Mouse (Mus musculus): ENCODE measurements around the gene Stx2. TPM values are rescaled to one million over a fixed set of nuclear protein-coding genes. Genes with fewer than 3 reads are reported as not detected.
A peak's percentile ranks its signal among the peaks of the same experiment; 100 is the strongest.

Stx2 gene
- polyA plus RNA-seq, 1 experiment from 2014 or later: 36.7 TPM

DNA sequence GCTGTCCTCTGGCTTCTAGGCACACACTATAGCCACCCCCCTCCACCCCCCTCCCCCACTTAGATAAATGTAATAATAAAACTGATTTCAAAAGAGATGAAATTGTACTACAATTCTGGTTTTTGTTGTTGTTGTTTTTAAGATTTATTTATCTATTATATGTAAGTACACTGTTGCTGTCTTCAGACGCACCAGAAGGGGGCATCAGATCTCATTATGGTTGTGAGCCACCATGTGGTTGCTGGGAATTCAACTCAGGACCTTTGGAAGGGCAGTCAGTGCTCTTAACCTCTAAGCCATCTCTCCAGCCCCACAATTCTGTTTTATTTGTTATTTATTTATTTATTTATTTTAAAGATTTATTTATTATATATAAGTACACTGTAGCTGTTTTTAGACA is 18.3 kb upstream of the Stx2 start:
- Histone ChIP-seq H3K4me1 (ENCODE audit: insufficient read depth, low read length) (peaks cover 4% of the 10 kb centered on the region), H3K27ac (ENCODE audit: low read length) (no peak overlapping the region), H3K9me3 (ENCODE audit: low read length) (no peaks in the 10 kb centered on the region), H3K4me3 (ENCODE audit: low read length) (no peak overlapping the region), H3K27me3 (ENCODE audit: insufficient read depth, low read length) (no peaks in the 10 kb centered on the region), H3K36me3 (ENCODE audit: insufficient read depth, low read length) (peaks cover 28% of the 10 kb centered on the region), H3K4me2 (replicated peaks; ENCODE audit: low read depth, low read length) (no peak overlapping the region), H3K9ac (replicated peaks; ENCODE audit: low read length) (no peak overlapping the region)
- ATAC-seq (ENCODE audit: low FRiP score, low TSS enrichment): no peak
- 75% methylated on average over 1 of the region's 1 CpGs for WGBS

DNA sequence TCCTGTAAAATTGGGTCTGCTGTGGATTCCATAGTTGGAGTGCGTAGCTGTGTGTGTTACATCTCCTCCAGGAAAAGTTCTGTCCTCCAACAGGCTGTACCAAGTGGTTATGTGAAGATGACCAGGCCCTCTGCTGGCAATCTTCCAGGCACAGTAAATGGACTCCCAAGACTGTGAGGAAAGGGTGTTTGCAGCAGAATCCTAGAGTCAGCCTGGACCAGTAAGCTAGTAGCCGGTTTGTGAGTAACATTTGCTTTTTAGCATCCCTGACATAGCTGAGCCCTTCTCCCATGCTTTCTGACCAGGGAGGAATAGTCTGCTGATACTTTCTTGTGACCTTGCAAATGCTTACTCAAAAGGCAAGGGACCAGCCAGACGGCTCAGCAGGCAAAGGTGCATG is 17.8 kb upstream of the Stx2 start:
- Histone ChIP-seq H3K36me3 (ENCODE audit: insufficient read depth, low read length) (peaks cover 29% of the 10 kb centered on the region), H3K9me3 (ENCODE audit: low read length) (no peaks in the 10 kb centered on the region), H3K4me2 (replicated peaks; ENCODE audit: low read depth, low read length) (no peak overlapping the region), H3K4me3 (ENCODE audit: low read length) (no peak overlapping the region), H3K27me3 (ENCODE audit: insufficient read depth, low read length) (no peaks in the 10 kb centered on the region), H3K9ac (replicated peaks; ENCODE audit: low read length) (no peak overlapping the region), H3K27ac (ENCODE audit: low read length) (no peak overlapping the region), H3K4me1 (ENCODE audit: insufficient read depth, low read length) (peaks cover 5% of the 10 kb centered on the region)
- 92% methylated on average over 3 of the region's 3 CpGs for WGBS
- ATAC-seq (ENCODE audit: low FRiP score, low TSS enrichment): no peak

DNA sequence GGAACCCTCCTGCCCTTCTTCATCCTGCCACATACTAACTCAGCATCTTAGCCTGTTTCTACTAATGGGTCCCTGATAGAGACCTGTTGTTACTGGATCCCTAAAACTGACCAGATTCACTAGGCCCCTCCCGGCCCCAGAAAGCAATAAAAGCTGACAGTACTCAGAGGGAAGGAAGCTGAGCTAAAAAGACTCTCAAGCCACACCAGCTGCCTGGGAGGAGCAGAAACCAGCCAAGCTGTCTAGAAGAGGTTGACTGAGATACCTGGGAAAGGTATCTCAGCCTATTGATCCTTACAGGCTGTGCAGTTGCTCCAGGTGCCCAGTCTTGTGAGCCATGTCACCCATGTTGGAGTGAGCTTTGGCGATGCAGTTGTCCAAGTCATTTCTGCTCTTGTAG is 17.4 kb upstream of the Stx2 start:
- Histone ChIP-seq H3K4me1 (ENCODE audit: insufficient read depth, low read length) (peaks cover 5% of the 10 kb centered on the region), H3K4me3 (ENCODE audit: low read length) (no peak overlapping the region), H3K27me3 (ENCODE audit: insufficient read depth, low read length) (no peaks in the 10 kb centered on the region), H3K36me3 (ENCODE audit: insufficient read depth, low read length) (peaks cover 29% of the 10 kb centered on the region), H3K4me2 (replicated peaks; ENCODE audit: low read depth, low read length) (no peak overlapping the region), H3K9ac (replicated peaks; ENCODE audit: low read length) (no peak overlapping the region), H3K9me3 (ENCODE audit: low read length) (no peaks in the 10 kb centered on the region), H3K27ac (ENCODE audit: low read length) (no peak overlapping the region)
- WGBS: 80% methylated on average over 2 of the region's 2 CpGs
- no peak for ATAC-seq (ENCODE audit: low FRiP score, low TSS enrichment)

DNA sequence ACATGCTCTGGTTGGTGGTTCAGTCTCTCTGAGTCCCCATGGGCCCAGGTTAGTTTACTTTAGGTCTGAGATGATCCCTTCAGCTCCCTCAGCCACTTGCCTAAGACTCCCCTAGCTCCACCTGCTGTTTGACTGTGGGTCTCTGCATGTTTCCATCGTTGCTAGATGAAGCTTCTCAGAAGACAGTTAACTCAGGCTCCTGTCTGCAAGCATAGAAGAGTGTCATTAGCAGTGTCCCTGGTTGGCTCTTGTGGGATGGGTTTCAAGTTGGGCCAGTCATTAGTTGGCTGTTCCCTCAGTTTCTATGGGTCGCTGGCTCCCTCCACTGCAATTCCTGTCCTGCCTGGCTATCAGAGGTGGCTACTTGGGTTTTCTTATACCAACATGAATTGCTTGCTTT is 16.7 kb upstream of the Stx2 start:
- no peaks in the 10 kb centered on the region for H3K9me3 ChIP-seq (ENCODE audit: low read length)
- no peak overlapping the region for H3K4me3 ChIP-seq (ENCODE audit: low read length)
- H3K36me3 ChIP-seq (ENCODE audit: insufficient read depth, low read length): peaks cover 29% of the 10 kb centered on the region
- H3K9ac ChIP-seq (replicated peaks; ENCODE audit: low read length): no peak overlapping the region
- peaks cover 5% of the 10 kb centered on the region for H3K4me1 ChIP-seq (ENCODE audit: insufficient read depth, low read length)
- H3K27ac ChIP-seq (ENCODE audit: low read length): no peak overlapping the region
- 34% methylated on average over 2 of the region's 2 CpGs for WGBS
- ATAC-seq (ENCODE audit: low FRiP score, low TSS enrichment): no peak
- no peak overlapping the region for H3K4me2 ChIP-seq (replicated peaks; ENCODE audit: low read depth, low read length)
- H3K27me3 ChIP-seq (ENCODE audit: insufficient read depth, low read length): no peaks in the 10 kb centered on the region

DNA sequence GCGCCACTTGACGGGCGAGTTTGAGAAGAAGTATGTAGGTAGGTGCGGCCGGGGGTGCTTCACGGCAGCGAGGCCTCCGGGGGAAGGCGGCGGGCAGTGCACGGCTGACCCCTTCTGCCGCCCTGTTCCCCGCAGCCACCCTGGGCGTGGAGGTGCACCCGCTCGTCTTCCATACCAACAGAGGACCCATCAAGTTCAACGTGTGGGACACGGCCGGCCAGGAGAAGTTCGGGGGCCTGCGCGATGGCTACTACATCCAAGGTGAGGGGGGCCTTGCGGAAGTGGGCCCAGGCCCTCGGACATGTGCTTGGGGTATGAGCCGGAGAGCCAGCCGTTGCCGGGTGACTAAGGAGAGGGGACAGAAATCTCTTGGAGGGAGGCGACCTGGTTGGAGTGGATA is 12.4 kb upstream of the Stx2 start:
- Histone ChIP-seq H3K36me3 (ENCODE audit: insufficient read depth, low read length) (peaks cover 21% of the 10 kb centered on the region), H3K4me3 (ENCODE audit: low read length) (peak overlapping the region; percentile 61), H3K27ac (ENCODE audit: low read length) (peak overlapping the region; percentile 98), H3K9ac (replicated peaks; ENCODE audit: low read length) (peak overlapping the region; percentile 99), H3K27me3 (ENCODE audit: insufficient read depth, low read length) (no peaks in the 10 kb centered on the region), H3K9me3 (ENCODE audit: low read length) (no peaks in the 10 kb centered on the region), H3K4me1 (ENCODE audit: insufficient read depth, low read length) (peaks cover 9% of the 10 kb centered on the region), H3K4me2 (replicated peaks; ENCODE audit: low read depth, low read length) (peak overlapping the region; percentile 70)
- WGBS: 6% methylated on average over 28 of the region's 28 CpGs
- ATAC-seq (ENCODE audit: low FRiP score, low TSS enrichment): peak; percentile 4; the same call in 1 of the 2 replicates

DNA sequence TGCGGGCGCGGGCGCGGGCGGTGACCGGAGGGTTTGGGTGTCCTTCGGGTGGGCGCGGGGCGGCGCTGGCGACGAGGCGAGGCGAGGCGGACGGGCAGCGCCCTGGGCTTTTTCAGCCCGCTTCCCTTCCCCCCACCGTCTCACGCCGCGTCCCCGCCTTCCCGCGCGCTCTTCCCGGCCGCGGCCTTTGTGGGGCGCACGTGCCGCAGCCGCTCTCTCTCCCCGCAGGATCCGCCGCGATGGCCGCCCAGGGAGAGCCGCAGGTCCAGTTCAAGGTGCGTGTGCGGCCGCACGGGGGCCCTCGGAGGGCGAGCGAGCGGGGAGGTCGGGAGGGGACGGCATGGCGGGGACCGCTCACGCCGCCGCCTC is 11.9 kb upstream of the Stx2 start:
- peak overlapping the region; percentile 70 for H3K4me2 ChIP-seq (replicated peaks; ENCODE audit: low read depth, low read length)
- H3K9ac ChIP-seq (replicated peaks; ENCODE audit: low read length): peak overlapping the region; percentile 99
- H3K4me3 ChIP-seq (ENCODE audit: low read length): peak overlapping the region; percentile 61
- WGBS: under 1% methylated on average over 44 of the region's 56 CpGs
- H3K36me3 ChIP-seq (ENCODE audit: insufficient read depth, low read length): peaks cover 17% of the 10 kb centered on the region
- peaks cover 9% of the 10 kb centered on the region for H3K4me1 ChIP-seq (ENCODE audit: insufficient read depth, low read length)
- H3K9me3 ChIP-seq (ENCODE audit: low read length): no peaks in the 10 kb centered on the region
- peak; percentile 78 for ATAC-seq (ENCODE audit: low FRiP score, low TSS enrichment)
- H3K27ac ChIP-seq (ENCODE audit: low read length): peak overlapping the region; percentile 98
- H3K27me3 ChIP-seq (ENCODE audit: insufficient read depth, low read length): no peaks in the 10 kb centered on the region

DNA sequence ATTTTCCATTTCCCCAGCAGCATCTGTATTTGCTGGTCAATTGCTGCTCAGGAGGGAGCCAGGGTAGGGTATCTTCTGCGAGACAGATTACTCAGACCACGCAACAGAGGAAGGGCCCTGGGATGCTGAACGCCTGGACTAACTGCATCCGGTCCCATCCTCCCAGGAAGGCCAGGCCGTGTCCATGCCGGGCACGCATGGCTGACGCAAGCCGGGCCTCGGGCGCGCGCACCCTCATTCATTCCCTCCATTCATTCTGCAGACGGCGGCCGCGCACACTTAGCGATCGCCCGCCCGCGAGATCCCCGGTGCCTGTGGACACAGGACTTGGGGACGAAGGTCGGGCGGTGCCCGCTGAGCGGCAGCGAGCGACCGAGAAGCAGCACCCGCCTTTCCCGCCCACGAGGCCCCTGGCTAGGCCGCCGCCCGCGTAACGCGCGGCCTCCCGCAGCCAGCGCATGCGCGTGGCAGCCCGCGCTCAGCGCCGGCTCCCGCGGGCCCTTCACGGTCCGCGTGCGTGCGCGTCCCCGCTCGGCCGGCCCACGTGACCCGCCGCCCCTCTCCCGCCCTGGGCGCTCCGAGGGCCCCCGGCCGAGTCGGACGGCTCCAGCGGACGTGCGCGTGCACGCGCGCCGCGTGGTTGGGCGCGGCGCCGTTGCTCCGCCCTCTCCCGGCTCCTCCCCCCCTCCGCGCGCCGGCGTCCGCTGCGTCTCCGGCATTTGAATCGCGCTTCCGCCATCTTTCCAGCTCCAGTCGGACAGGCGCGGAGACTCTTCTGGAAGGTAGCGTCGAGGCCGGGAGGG is 11.3 kb upstream of the Stx2 start, which contains the start of gene Ran:
Ran (plus strand) TSS at position 573 of the 803 bp plus-strand sequence.
- WGBS: under 1% methylated on average over 77 of the region's 102 CpGs

DNA sequence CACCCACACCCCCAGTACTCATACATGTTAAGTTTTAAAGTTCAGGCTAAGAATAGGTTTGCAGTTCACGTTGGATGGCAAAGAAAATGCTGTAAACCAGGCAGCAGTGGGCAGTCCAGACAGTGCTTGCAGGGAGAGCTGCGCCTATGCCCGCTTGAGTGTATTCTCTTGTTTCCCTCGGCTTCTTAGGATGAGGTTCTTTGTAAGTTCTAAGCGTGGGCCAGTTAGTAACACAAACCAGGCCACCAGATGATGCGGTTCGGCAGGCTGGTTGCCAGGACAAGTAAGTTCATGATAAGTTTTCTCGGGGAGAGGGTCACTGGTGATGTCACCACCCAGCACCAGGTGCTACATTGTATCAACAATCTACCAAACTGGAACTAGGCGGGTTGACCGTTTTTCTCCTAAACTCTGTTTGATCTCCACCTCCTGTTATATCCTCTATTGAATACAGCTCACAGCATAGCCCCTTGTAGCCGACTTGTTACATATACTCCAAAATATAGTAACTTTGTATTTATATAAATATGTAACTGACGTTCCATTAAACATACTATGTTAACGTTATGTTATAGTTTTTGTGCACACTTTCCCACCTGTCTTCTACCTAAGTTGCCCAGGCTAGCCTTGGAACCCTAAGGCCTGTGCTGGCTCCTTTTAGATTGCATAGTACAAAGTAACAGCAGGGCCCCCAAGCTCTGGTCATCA is 10.6 kb upstream of the Stx2 start:
- Histone ChIP-seq H3K27me3 (ENCODE audit: insufficient read depth, low read length) (no peaks in the 10 kb centered on the region), H3K4me3 (ENCODE audit: low read length) (peak overlapping the region; percentile 61), H3K4me1 (ENCODE audit: insufficient read depth, low read length) (peaks cover 9% of the 10 kb centered on the region), H3K4me2 (replicated peaks; ENCODE audit: low read depth, low read length) (peak overlapping the region; percentile 52), H3K9ac (replicated peaks; ENCODE audit: low read length) (peak overlapping the region; percentile 72), H3K27ac (ENCODE audit: low read length) (peak overlapping the region; percentile 89), H3K36me3 (ENCODE audit: insufficient read depth, low read length) (peaks cover 7% of the 10 kb centered on the region; the same call in 1 of the 2 replicates), H3K9me3 (ENCODE audit: low read length) (no peaks in the 10 kb centered on the region)
- 90% methylated on average over 13 of the region's 13 CpGs for WGBS
- no peak for ATAC-seq (ENCODE audit: low FRiP score, low TSS enrichment)

More for the DNA sequence above, 11.3 kb upstream of the Stx2 start, which contains the start of gene Ran:
- Histone ChIP-seq H3K27me3 (ENCODE audit: insufficient read depth, low read length) (no peaks in the 10 kb centered on the region), H3K27ac (ENCODE audit: low read length) (peak within 1 kb of the TSS; percentile 98), H3K36me3 (ENCODE audit: insufficient read depth, low read length) (peaks cover 12% of the 10 kb centered on the region; the same call in 1 of the 2 replicates), H3K9me3 (ENCODE audit: low read length) (no peaks in the 10 kb centered on the region), H3K4me2 (replicated peaks; ENCODE audit: low read depth, low read length) (peak within 1 kb of the TSS; percentile 70), H3K4me3 (ENCODE audit: low read length) (peak within 1 kb of the TSS; percentile 61), H3K9ac (replicated peaks; ENCODE audit: low read length) (peak within 1 kb of the TSS; percentile 99), H3K4me1 (ENCODE audit: insufficient read depth, low read length) (peaks cover 9% of the 10 kb centered on the region)
- ATAC-seq (ENCODE audit: low FRiP score, low TSS enrichment): peak; percentile 95

DNA sequence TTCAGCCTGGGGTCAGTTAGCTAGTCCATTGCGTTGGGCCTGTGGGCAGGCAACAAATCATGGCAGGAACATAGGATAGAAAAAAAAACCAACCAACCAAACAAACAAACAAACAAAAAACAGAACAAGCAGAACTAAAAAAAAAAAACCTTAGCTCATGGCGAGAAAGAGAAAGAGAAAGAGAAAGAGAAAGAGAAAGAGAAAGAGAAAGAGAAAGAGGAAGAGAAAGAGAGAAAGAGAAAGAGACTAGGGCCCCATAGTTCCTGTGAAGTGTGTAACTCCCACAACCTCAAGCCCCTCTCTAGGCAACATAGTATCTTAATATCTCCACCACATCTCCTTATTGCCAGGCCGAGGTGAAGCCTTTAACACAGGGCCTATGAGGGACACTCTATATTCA is 8.0 kb upstream of the Stx2 start:
- Histone ChIP-seq H3K4me3 (ENCODE audit: low read length) (no peak overlapping the region), H3K4me1 (ENCODE audit: insufficient read depth, low read length) (peaks cover 4% of the 10 kb centered on the region; the same call in 1 of the 2 replicates), H3K27ac (ENCODE audit: low read length) (no peak overlapping the region), H3K4me2 (replicated peaks; ENCODE audit: low read depth, low read length) (no peak overlapping the region), H3K36me3 (ENCODE audit: insufficient read depth, low read length) (no peaks in the 10 kb centered on the region), H3K9ac (replicated peaks; ENCODE audit: low read length) (no peak overlapping the region), H3K27me3 (ENCODE audit: insufficient read depth, low read length) (no peaks in the 10 kb centered on the region), H3K9me3 (ENCODE audit: low read length) (no peaks in the 10 kb centered on the region)
- WGBS: 89% methylated on average over 3 of the region's 3 CpGs
- ATAC-seq (ENCODE audit: low FRiP score, low TSS enrichment): no peak

DNA sequence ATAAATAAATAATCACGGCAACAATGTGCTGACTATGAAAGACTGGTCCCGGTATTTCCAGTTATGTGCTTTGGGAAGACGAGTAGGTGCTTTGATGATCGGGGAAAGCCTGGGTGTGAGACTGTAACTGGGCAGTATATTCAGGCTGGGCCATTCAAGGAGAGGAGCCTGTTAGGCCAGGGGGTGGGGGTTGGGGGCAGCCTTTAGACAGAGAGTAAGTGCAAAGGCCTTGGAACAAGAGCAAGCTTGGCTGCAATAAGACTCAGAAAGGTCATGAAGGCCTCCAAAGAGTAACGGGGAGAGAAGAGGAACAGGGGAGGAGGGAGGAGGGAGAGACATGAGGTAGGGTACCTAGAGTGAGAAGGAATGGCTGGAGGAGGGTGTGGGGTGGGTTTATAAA is 7.2 kb upstream of the Stx2 start:
- no peak overlapping the region for H3K27ac ChIP-seq (ENCODE audit: low read length)
- H3K9ac ChIP-seq (replicated peaks; ENCODE audit: low read length): no peak overlapping the region
- no peak for ATAC-seq (ENCODE audit: low FRiP score, low TSS enrichment)
- no peak overlapping the region for H3K4me2 ChIP-seq (replicated peaks; ENCODE audit: low read depth, low read length)
- H3K4me3 ChIP-seq (ENCODE audit: low read length): no peak overlapping the region
- 70% methylated on average over 5 of the region's 5 CpGs for WGBS
- no peaks in the 10 kb centered on the region for H3K36me3 ChIP-seq (ENCODE audit: insufficient read depth, low read length)
- peaks cover 4% of the 10 kb centered on the region; the same call in 1 of the 2 replicates for H3K4me1 ChIP-seq (ENCODE audit: insufficient read depth, low read length)
- H3K9me3 ChIP-seq (ENCODE audit: low read length): no peaks in the 10 kb centered on the region
- no peaks in the 10 kb centered on the region for H3K27me3 ChIP-seq (ENCODE audit: insufficient read depth, low read length)

Measured in kidney, embryonic 16.5 days (tissue).